Mouse (Mus musculus) brain, adult 2 months (tissue): ENCODE results near the gene Foxm1.

ENCODE experiments used
- DNase-seq: peaks from one replicate; pipeline ENCODE4 v3.0.0; 2011; ENCODE audit warnings: low read depth, low spot score

The Foxm1 gene

DNA sequence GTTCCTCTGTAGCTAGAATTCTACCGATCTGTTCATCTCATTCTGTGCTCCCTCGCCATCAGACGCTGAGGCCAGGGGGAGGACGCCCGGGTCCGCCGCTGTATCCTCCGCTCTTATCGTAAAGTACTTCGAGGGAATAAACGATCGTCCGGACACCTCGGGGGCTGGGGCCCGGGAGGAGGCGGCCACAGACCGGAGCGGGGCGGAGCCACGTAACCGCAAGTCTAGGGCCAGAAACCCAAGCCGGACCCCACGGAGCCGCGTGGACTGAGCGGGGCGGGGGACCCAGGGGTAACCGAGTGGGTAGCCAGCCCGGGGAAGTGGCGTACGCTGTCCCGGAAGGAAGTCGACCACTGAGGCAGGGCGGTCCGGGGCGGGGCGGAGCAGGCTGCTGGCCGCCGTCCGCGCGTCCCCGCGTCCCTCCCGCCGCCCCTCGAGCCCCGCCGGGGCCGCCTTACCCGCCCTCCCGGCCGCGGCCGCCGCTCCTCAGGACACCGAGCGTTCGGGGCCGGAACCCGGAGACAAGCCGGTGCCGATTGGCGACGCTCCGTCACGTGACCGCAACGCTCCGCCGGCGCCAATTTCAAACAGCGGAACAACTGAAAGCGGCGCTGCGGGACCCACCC, at the start of gene Foxm1, which contains the start of gene Rhno1:
TSS of gene Foxm1 (plus strand) at position 587 of the 626 bp plus-strand sequence.
TSS of gene Rhno1 (minus strand) at position 531 of the 626 bp plus-strand sequence.
- peak; percentile 82 for DNase-seq

DNA sequence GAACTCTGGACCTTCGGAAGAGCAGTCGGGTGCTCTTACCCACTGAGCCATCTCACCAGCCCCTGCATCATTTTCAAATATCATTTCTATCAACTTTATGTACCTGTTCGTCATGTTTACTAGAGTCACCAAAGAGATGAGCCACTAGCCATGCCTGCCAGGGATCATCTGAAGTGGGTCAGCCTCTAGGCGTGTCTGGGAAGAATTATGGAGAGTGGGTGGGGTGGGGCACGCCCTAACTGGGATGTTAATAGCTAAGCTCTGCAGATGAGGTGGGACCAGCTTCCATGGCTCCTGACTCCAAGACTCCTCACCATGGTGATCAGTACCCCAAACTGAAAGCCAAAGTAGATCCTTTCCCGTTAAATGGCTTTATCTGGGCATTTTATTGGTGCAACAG, 48.0 kb upstream of the Foxm1 start:
- DNase-seq, result no peak

DNA sequence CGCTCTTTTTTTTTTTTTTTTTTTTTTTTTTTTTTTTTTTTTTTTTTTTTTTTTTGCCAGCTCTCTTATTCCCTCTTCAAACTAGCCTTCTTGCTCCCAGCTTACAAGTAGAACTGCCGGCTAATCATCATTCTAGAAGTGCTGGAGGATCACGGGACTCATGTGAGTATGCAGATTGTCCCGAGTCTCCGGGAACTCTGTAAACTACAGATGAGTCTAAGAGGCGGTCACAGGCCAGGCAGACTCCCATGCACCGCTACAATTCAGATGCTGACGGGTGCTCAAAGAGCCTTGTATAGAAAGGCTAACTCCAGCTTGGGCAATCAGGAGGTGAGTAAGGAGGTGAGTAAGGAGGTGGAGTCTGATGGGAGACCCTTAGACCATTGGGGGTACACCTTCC, 47.2 kb upstream of the Foxm1 start:
- no peak for DNase-seq

DNA sequence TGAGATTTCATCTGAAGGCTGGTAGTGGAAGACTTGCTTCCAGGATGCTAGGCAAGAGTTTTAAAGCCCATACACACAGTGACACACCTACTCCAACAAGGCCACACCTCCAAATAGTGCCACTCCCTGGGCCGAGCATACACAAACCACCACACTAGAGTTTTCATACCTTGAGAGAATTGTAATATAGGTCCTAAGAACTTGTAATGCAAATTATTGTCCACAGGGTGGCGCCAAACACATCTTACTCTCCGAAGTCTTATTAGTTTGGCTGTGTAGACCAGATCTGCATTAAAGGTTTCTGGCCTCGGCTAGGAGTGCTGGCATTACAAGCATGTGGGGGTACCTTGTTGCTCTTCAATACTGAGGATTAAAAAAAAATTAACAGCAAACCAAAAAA, 44.5 kb upstream of the Foxm1 start:
- peak; percentile 89 for DNase-seq

DNA sequence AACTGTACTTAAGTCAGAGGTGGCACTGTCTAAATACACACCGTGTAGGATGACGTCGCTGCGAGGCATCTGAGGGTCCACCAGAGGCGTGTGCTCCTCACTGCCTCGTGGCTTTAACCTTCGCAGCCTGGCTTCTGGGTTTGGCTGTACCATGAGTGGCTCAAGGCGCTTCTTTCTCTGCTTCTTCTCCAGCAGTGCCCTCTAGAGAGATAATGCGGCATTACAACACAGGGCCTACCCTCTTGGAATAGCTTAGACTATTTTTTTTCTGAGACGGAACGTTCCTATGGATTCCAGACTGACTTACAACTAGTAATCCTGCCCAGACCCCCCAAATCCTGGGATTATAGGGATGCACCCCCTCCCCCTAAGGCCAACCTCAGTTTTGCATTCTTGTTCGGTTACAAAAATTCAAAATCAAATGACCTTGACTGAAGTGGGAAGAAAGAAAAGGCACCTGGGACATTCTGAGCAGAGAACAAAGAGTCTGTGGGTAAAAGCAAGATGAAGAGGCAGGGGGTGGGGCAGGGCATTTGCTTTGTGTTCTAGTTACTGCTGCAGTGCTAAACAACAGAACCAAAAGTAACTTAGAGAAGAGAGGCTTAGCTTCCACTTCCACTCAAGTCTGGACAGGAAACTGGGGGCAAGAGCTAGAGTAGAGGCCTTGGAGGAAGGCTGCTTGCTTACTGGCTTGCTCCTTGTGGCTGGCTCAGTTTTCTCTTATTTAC, 28.2 kb upstream of the Foxm1 start:
- DNase-seq, result peak; percentile 87

DNA sequence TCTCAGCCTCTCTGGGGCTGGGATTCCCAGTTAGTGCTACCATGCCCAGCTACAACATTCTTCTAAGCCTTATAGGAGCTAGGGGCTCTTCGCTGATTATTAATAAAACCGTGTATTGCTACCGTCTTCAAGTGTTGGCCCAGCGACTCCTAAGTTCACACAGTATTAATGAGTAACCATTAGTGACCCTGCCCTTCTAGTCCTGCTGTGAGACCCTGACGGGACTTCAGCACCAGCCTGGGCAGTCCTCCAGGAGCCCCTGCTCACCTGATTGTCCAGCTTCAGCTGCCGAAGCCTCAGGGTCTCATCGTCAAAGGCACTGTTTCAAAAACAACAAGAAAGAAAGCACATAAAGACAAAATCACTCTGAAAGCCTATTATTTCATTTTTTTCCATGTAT, 25.3 kb upstream of the Foxm1 start:
- no peak for DNase-seq

DNA sequence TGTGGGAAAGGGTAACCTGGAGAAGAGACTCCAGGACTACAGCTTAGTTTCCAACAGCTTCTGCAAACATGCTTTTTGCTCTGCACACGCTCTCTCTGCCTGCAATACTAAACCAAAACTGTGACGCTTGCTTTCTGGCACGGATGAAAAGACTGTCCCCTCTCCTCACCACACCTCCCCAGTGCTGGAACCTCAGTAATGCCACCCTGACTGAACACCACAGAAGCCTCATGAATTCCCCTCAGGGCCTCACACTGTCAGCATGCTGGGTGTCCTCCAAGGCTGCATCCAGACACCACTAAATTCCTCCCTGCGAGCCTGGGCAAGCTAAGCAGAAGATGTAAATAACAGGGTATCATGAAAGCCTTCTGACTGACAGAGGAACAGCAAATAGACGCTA, 23.9 kb upstream of the Foxm1 start:
- DNase-seq, result peak; percentile 26

DNA sequence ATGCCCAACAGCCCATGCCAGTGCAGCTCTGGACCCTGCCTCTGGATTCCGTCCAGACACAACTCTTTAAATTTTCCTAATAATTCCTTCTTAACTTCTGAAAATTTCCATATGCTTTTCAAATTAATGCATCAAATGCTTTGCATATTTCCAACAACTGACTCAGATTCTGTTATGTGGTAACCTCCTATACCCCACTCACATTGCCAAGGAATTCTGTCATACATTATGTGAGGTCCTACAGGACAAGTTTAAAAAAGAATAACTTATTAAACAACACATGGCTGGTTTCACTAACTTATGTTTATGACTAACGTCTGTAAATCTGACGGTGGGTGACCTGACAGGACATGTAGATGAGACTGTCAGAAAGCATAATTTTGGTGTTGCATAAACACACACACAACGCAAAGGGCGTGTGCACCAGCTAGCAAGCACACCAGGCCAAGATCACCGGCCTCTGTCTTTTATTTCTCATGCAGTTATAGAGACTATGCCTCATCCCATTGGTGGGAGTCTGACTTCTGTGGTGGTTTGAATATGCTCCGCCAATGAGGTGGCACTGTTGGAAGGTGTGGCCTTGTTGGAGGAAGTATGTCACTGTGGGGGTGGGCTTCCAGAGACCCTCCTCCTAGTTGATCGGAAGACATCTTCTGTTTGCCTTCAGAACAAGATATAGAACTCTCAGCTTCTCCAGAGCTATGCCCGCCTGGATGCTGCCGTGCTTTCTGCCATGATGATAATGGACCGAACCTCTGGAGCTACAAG, 20.6 kb upstream of the Foxm1 start:
- no peak for DNase-seq

DNA sequence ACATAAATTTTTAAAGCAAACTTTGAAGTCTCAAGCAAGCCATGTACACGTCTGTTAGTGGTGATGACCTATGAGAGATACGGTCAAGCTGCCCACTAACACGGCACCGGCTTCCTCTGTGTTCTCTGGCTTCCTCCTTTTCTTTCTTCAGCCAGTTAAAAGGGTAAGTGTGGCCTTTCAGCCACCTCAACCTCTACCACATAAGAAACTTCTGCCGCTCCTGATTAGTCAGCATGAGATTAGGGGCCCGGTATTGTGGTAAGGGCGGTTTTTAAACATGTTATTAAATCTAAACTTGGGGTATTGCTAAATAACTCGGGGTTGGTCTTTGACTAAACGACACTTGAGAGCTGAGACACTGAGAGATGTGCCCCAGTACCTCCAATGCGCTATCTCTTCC, 17.1 kb upstream of the Foxm1 start:
- no peak for DNase-seq

DNA sequence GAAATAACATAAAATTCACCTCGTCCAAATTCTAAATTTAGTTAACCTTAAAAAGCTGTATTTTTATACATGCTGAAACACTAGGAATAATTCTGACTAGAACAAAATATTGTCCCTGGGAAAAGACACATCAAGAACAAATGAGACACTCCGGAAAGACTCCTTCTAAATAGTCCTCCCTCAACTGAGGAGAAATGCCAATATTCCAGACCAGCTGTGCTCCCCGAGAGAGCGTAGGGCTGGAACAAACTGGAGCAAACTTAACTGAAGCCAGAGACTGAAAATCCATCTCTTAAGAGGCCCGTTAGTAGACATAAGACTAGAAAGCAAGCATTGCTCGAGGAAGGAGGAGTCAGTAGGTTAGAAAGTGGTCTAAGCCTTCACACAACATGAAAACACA, 16.0 kb upstream of the Foxm1 start:
- DNase-seq, result peak; percentile 67

DNA sequence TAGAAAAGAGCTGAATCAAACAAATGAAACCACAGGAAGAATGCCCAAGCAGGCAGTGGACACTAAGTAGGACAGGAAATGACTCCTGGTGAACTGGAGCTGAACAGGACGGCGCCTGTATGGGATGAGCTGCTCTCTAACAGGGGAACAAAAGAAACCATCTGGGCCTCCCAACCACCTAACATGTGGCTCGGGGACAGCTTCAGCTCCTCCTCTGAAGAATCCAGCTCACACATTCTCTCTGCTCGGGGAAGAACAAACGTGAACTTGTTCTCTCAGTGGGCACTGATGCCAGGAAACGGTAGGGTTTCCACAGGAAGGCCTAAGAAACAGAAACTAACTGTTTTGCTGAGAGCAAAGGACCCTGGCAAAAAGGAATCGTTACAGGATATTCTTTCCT, 13.1 kb upstream of the Foxm1 start:
- DNase-seq, result peak; percentile 75

DNA sequence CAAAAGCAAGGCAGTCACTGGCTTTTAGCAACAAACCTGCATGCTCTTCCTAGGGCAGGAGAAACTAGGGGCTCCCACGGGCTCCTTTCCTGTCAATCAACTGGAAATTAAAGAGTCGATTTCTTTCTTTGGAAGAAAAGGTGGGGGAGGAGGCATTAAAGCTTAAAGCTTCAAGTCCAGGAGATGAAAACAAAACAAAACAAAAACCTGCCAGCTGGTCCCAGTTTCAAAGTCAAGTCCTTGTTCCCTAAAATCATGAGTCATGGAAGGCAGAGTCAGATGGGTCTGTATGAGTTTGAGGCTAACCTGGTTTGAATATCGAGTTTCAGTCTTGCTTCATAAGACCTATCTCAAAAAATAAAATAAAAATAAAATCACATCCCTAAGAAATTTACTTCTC, 8.6 kb upstream of the Foxm1 start:
- DNase-seq, result no peak

DNA sequence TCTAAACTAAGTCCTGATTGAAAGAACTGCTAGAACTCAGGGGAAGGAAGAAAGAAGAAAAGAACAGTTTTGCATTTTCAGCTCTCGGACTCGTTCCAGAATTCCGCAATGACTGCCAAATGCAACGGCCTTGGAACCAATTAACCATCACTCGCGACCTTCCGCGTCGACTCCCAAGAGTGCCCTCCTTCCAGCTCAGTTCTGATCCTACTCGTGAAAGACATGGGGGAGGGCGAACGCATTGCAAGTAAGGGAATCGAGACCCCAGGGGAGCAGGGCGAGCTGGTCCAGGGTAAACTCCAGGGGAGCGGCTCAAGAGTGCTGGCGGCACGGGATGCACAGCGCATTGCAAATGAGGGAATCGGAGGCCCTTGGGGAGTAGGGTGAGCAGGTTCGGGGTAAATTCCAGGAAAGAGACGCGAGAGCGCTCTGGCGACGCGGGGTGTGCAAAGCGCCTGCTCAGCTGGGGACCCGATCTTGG, 7.5 kb upstream of the Foxm1 start:
- peak; percentile 65 for DNase-seq

DNA sequence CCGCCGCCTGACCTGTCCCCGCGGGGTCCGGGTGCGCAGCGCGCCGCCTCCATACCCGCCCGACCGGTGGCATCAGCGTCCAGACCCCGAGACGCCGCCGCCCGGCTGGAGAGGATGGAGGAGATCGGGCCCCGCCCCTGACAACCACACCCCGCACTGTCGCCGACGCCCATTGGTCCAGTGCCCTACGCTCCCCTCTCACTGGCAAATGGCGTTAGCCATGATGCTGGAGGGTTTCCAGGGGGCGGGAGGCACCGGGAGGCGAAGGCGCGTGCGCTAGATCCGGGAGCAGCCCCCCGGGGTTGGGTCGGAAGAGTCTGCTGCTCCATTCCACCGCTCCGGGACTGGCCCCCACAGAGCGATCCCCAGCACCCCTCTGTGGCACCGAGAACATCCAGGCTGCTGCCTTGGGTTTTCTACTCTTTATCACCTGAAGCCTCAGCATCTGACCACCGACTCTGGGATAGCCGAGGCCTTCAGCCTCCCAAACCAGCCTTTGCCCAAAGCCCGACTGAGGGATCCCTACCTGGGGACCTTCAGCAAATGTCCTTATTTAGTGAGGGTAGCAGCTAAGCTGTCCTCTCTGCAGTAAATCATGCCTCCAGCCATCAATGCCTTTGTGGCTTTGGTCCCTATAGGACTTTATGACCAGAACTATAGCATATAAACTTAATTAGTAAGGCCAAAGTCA, 6.9 kb upstream of the Foxm1 start, which contains the start of gene Tulp3:
TSS of gene Tulp3 (minus strand) at position 126 of the 691 bp plus-strand sequence.
- peak; percentile 99 for DNase-seq

DNA sequence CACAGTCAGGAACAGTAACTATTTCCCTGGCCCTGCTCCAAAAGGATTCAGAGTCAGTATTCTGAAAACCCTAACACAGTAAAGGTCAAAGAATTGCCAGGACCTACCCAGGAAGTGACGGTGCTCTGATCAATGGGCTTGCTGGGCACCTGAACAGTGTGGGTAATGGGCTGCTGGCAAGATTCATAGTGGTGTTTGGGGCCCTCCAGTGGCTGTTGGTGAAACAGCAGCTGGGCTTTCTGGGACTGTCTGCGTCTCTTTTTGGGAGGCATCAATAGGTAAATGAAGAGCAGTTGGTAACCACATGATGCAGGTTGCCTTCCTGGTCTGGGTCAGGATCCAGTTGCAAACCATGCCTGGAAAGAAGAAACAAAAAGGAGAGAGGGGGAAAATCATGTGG, 3.8 kb upstream of the Foxm1 start:
- DNase-seq, result peak; percentile 65

DNA sequence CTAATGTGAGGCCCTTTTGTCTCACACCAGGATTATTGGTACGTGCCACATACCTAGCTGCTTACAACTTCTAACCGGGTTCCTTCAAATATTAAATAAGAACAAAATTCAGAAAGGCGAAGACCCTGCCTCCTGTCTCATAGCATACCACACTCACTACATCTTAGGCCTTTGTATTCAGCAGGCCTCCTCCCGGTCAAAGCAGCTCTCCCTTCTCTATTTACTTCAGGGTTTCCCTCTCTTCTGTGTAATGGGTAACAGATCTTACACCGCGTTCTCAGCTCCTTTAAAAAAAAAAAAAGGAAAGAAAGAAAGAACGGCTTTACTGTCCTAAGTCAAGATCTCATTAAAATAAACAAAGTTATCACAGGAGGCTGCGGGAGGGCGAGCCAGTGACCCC, 866 bp upstream of the Foxm1 start:
- DNase-seq, result no peak

DNA sequence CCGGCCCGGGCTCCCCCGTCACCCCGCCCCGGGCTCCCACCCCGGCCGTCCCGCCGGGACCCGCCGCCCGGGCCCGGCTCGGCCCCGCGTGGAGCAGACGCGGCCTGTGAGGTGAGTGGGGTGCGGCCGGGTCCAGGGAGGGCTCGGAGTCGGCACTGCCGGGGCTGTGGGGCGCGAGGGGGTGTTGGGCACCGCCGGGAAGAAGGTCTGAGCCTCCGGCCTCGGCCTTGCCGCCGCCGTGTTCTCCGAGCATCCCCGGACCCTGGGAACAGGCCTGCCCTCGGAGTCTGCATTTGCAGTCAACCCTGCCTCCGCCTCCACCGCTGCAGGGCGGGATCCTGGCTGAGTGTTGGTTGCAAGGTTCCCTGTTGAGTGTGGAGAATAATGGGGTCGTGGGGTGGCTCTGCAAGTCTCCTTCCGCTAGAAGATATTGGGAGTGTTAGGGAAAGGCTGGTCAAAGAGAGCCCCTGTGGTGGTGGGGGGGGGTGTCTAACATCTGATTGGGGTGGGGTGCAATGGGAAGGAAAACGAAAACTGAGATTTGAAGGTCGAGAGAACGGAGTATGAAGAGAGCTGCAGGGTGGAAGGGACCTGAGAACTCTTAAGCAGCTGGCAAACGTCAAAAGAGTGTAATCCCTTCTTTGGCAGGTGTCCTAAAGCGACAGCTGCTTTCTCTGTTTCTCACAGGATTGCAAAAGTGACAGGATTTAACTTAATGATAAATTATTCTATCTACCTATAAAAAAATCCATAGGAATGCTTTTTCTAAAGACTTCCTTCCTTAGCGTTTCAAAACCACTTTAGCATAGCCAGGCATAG, 449 bp downstream of the Foxm1 start:
- DNase-seq, result peak; percentile 20

DNA sequence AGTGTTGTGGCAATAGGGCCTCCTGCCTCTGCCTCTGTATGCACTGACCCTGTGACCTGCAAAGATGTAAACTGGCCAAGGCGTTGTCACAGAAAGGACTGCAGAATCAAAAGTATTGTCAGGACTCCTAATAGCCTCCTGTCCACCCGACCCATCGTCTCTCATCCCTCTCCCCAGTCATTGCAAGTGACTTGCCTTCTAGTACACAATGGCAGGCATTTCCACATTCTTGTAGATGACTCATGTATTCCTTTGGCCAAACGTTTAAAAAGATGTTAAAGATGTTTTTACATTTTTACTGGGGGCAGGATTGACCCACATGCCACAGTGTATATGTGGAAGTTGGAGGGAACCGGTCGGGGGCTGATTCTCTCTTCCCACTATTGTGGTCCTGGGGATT, 2.0 kb downstream of the Foxm1 start:
- no peak for DNase-seq

DNA sequence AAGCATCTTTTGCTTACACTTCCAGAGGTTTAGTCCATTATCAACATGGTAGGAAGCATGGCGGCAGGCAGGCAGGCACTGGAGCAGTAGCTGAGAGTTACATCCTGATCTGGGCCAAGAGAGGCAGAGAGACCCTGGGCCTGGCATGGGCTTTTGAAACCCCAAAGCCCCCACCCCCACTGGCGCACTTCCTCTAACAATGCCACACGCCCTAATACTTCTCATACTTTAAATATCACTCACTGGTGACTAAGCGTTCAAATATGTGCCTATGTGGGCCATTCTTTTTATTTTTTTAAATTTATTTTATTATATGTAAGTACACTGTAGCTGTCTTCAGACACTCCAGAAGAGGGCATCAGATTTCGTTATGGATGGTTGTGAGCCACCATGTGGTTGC, 3.7 kb downstream of the Foxm1 start:
- DNase-seq, result no peak

DNA sequence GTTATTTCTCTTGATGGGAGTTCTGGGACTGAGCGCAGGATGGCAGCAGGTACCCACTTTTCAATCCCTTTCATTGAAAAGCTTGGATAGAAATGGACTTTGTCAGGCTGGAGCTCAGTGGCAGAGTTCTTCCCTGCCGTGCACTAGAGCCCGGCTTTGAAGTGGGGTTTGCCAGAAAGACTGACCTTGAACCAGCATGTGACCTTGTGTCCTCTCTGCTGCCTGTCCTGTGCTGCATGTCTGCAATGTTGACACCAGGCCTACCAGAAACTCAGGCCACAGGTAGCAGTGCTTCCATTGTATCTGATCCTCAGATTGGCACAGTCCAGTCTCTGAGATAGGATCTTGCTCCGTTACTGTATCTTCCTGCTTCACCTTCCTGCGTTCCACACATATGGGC, 7.3 kb downstream of the Foxm1 start:
- DNase-seq, result no peak

DNA sequence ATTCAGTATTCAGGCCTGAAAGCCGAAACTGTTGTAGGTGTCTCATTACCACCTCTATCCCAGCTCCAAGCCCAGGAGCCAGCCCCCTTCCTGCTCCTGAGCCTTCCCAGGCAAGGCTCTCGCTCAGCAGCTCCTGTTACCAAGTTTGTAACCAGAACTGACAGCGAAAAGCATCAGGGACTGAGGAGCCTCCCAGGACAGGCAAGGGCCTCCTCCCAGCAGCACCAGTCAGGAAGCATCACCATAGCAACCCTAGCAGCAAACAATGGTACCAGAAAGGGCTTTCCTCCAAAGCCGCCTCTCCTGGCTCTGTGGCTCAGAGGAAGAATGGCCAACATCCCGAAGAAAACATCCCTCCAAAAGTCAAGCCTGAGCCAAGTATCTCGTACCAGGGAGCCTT, 12.4 kb downstream of the Foxm1 start, which contains the start of the genes Tex52 and Gm44596:
TSS of gene Tex52 (plus strand) at position 265 of the 400 bp plus-strand sequence.
TSS of gene Gm44596 (plus strand) at position 312 of the 400 bp plus-strand sequence.
- peak; percentile 86 for DNase-seq
